Mouse (Mus musculus): ENCODE measurements around the gene Sept5. TPM values are rescaled to one million over a fixed set of nuclear protein-coding genes. Genes with fewer than 3 reads are reported as not detected.
A peak's percentile ranks its signal among the peaks of the same experiment; 100 is the strongest.

Gene Sept5
- total RNA-seq, 2 experiments from 2014 or later = 3.7 to 3.8 TPM

DNA sequence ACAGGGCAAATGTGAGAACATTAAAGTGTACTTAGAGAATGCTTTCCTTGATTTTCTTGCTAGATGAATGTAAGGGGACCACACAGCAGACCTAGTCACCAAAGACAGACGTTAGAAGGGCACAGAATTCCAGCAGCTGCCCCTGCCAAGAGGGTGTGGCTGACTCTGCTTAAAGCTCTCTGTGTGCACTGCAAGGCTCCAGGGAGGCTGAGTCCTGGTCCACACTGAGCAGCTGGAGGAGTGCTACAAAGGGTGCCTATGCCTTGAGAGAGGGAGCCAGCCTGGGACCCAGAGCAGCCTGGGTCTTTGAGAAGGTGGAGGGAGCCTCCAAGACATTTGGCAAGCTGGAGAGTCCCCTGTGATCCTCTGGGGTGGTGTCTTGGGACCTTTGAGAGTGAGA, 3.6 kb upstream of the Sept5 start:
- intact Hi-C loops (cut with DNase I) = no loop called here
- DNase-seq = no peak

DNA sequence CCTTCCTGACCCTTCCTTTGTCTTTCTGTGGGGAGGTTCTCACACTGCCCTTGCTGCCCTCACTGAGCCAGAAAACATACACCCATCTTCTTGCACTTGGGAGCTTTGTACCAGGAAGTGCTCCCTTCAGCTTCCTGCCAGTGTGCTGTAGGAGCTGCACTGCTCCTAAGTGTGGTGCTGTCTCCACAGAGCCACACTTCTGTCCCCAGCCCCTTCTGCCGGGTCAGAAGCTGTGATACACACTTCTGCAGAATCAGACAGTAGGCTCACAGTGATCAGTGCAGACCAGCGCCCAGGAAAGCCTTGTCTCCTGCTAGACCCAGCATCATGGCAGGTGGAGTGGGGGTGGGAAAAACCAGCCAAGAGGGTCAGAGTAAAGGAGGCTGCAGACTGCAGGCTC, 3.1 kb upstream of the Sept5 start:
- DNase-seq = no peak
- intact Hi-C loops (cut with DNase I) = no loop called here

DNA sequence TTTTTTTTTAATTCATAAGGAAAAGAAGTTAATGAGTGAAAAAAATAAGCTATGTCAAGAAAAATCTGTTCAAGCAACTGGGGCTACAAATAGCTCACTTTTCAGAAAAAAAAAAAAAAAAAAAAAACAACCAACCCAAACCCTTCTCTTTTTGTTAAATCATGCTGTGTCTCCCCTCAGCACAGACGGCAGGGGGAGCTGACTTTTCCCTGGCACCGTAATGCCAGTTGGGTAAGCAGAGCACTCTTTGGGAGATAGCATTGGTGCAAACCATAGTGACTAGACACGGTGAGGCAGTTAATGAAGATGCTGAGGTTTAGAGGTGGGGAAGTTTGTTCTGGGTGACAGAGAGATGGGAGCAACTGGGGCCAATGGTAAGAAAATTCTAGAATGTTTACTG, 2.3 kb upstream of the Sept5 start:
- intact Hi-C loops (cut with DNase I) = no loop called here
- DNase-seq = no peak

DNA sequence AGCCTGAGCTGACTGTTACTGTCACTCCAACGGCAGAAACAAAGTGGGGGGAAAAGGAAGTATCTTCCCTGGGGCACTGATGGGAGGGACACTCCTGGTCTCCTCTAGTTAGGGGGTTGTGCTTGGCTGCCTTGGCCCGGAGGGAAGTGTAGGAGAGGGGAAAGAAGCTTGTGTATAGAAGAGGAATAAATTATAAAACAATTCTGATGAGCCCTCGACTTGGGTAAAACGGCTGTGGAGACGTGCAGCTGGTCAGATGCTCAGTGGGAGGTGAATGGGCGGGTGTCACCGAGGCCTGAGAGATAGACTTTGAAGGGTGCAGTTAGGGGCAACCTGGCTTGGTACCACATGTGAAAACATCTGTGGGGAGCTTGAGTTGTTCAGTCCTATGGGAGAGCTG, 1.4 kb upstream of the Sept5 start:
- DNase-seq = no peak
- intact Hi-C loops (cut with DNase I) = no loop called here

DNA sequence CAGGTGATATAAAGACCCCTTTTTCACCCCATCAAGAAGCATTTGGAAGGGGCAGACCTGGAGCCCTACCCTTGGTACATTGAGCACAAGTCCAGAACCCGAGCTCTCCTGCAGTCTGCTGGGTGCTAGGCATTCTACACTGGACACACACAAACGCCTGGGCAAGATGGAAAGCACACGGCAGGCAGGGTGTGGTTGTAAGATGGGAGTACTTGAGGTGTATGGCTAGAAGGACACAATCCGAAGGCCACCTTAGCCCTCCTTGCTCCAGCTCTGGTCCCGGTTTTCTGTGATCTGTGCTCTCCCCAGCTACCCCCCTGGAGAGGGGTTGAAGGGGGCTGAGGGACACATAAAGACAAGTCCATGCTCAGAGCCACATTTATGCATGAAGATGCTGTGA, 537 bp upstream of the Sept5 start:
- DNase-seq = no peak
- intact Hi-C loops (cut with DNase I) = no loop called here

- intact Hi-C loops (cut with DNase I) = loop anchor here (2.0 to 5.0 kb wide), 3 partner anchors 50 to 228 kb away; no protein-coding TSS in a partner anchor
- no peak for DNase-seq
Observed at GRCm38 (mm10) chr16:18628948-18629340, 810 bp downstream of the Sept5 start.

- DNase-seq = no peak
- intact Hi-C loops (cut with DNase I) = loop anchor here (2.0 to 5.0 kb wide), 3 partner anchors 50 to 229 kb away; no protein-coding TSS in a partner anchor
Observed at GRCm38 (mm10) chr16:18628206-18628947, 1.4 kb downstream of the Sept5 start.

GRCm38 (mm10) chr16:18627163-18627562, 2.6 kb downstream of the Sept5 start:
- no peak for DNase-seq
- intact Hi-C loops (cut with DNase I) = loop anchor here (5.0 kb wide), 2 partner anchors 170 to 230 kb away; no protein-coding TSS in a partner anchor

- intact Hi-C loops (cut with DNase I) = loop anchor here (5.0 kb wide), 2 partner anchors 171 to 231 kb away; no protein-coding TSS in a partner anchor
Observed at GRCm38 (mm10) chr16:18626376-18626878, 3.3 kb downstream of the Sept5 start, which contains the start of gene Gm49601. Gm49601 (minus strand) TSS chr16:18626427.

DNA sequence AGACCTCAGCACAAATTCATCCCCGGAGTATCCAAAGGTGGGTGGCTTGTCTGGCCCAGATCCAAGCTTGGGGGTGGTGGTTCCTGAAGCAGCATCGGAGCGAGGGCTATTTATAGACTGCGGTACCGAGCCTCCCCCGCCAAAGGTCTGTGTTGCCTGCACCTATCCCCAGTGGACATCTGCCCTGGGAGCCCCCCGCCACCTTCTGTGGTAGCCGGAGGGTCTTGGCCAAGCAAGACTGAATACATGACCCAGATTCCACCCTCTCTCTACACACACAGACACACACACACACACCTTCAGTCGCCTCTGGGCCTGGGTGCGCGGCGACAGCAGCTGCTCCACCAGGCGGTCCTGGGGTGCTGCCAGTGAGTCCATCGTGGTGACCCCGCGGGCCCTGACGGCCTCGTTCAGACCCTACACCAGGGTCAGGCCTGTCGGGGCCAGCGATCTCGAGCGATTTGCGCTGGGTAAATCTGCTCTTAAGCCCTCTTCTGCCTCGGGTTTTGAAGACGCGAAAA, 3.9 kb downstream of the Sept5 start:
- DNase-seq = no peak
- intact Hi-C loops (cut with DNase I) = loop anchor here (5.0 kb wide), 2 partner anchors 171 to 231 kb away; no protein-coding TSS in a partner anchor

More at GRCm38 (mm10) chr16:18626376-18626878, 3.3 kb downstream of the Sept5 start, which contains the start of gene Gm49601:
- peak; percentile 86 to 88 for DNase-seq

GRCm38 (mm10) chr16:18625097-18625496, 4.7 kb downstream of the Sept5 start:
- intact Hi-C loops (cut with DNase I) = loop anchor here (5.0 kb wide), 2 partner anchors 172 to 232 kb away; no protein-coding TSS in a partner anchor
- DNase-seq = no peak

- DNase-seq = no peak
- intact Hi-C loops (cut with DNase I) = loop anchor here (5.0 kb wide), 2 partner anchors 173 to 233 kb away; no protein-coding TSS in a partner anchor
Observed at GRCm38 (mm10) chr16:18624641-18625040, 5.1 kb downstream of the Sept5 start.

GRCm38 (mm10) chr16:18623751-18624540, 5.8 kb downstream of the Sept5 start:
- no peak for DNase-seq
- intact Hi-C loops (cut with DNase I) = no loop called here

GRCm38 (mm10) chr16:18622916-18623750, 6.6 kb downstream of the Sept5 start:
- no peak for DNase-seq
- intact Hi-C loops (cut with DNase I) = no loop called here

DNA sequence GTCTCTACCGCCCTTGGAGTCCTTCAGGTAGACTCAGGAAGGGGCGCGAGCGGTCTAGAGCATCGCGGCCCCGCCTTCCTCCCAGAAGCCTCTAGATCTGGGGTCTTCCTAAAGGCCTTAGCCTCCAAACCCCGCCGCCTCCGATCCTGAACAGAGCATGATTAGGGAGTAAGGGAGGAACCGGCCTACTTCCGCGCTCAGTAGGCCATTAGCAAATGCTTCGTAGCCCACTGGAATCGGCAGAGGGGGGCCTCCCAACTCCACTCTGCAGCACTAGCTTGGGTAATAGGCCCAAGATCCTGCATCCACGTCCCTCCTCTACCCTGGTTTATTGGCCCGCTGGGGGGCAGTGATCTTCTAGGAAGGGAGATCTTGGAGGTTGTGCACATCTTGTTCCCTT, 7.7 kb downstream of the Sept5 start, which contains the start of gene Gp1bb:
TSS of gene Gp1bb (minus strand) at position 385 of the 400 bp plus-strand sequence.
- intact Hi-C loops (cut with DNase I) = no loop called here
- no peak for DNase-seq

- DNase-seq = no peak
- intact Hi-C loops (cut with DNase I) = no loop called here
Observed at GRCm38 (mm10) chr16:18621362-18622001, 8.3 kb downstream of the Sept5 start.

DNA sequence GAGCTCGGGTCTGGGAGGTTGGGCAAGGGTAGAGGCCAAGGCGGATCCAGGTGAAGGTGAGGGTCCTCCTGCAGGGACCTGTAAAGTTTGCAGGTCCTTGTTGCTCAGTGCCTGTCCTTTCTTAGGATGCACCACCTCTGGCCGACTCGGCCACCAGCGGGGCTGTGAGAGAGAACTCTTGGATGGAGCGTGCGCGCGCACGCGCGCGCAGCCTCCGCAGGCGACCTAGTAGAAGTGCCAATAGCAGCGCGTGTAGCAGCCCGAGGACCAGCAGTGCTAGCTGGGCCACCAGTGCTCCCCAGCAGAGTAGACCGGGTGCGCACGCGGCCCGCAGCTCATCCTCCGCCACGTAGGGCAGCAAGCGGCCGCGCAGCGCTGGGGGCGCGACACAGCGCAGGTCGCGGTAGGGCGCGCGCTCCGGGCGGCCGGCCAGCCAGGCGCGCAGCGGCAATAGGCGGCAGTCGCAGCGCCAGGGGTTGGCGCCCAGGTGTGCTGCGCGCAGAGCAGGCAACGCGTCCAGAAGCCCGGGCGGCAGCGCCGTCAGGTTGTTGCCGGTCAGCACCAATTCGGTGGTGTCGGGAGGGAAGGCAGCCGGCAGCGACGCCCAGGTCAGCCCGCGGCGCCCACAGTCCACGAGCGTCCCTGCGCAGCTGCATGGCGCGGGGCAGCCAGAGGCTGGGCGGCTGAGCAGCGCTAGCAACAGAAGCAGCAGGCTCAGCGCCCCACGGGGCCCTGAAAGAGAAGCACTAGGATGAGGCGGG, 9.0 kb downstream of the Sept5 start:
- intact Hi-C loops (cut with DNase I) = no loop called here
- no peak for DNase-seq

- DNase-seq = no peak
- intact Hi-C loops (cut with DNase I) = no loop called here
Observed at GRCm38 (mm10) chr16:18620201-18620600, 9.6 kb downstream of the Sept5 start.

DNA sequence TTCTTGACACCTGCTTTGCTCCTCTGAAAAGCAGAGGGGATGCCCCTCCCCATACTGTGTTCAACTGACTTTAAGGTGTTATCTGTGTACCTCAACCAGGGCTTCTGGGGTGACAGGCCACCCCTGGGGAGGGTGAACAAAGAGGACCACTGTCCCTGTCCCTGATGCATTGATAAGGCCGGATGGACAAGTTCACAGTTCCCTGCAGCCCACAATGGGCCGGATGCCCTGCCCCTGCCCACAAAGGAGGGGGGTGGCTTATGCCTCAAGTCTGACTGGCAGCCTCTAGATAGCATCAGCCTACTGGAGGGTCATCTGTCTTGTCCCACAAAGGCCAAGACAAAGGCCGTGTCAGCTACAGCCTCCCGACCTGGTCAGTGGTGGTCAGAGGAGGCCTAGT, 10.6 kb downstream of the Sept5 start:
- DNase-seq = no peak
- intact Hi-C loops (cut with DNase I) = no loop called here
